In genomic region chr11:95343180-95343579, GRCm38 (mm10) we compare ENCODE assay signal across 15 mouse cellular contexts. TPM values are rescaled to one million over a fixed set of nuclear protein-coding genes. Genes with fewer than 3 reads are reported as not detected.
A peak's percentile ranks its signal among the peaks of the same experiment; 100 is the strongest.
DNase-seq lines count a peak whose midpoint lies in the region; ATAC-seq and TF ChIP-seq lines count a peak whose summit lies in the region.
"Had no signal": no experiment of that assay in that cellular context is flagged by ENCODE, and none has a peak within 500 bp of the region (broad histone marks: within the 10 kb centered on the region; RNA-seq: fewer than 3 reads in every experiment).

No protein-coding gene starts in this region.

- no peak for DNase-seq in hindbrain, embryonic 10.5 days (ENCODE audit: low spot score)
- peak; percentile 38 for DNase-seq in right cerebral cortex, adult 18-20 months
- no peak for DNase-seq in right cerebral cortex, postnatal 10 days (ENCODE audit: low spot score in 2 of 2)
- no peak for DNase-seq in cerebellum, postnatal 10 days
- no peak for DNase-seq in kidney, postnatal 14 days
- DNase-seq: cerebellum, adult 9-10 months; embryo, embryonic 11 days; heart, adult 2 months; kidney, postnatal 4 days; right cerebral cortex, postnatal 4 days; thymus, postnatal 36 days had no signal

- H3K4me2 ChIP-seq in hindbrain, embryonic 13.5 days = no peak overlapping the region

- TF ChIP-seq CTCF in olfactory bulb, adult 2 months (IDR thresholded peaks at IDR 0.05; ENCODE audit: insufficient read depth, low read depth, low read length) = no peak

- H3K4me1 ChIP-seq in hindbrain, embryonic 13.5 days (replicated peaks) = peaks cover 29% of the 10 kb centered on the region
- H3K4me1 ChIP-seq in hindbrain, embryonic 10.5 days (replicated peaks) = peaks cover 26% of the 10 kb centered on the region
- H3K4me1 ChIP-seq in olfactory bulb, adult 2 months (ENCODE audit: control insufficient read depth, insufficient read depth, low read length) = peaks cover 19% of the 10 kb centered on the region

- TF ChIP-seq POLR2A in olfactory bulb, adult 2 months (IDR thresholded peaks at IDR 0.05; ENCODE audit: insufficient read depth, low read depth, low read length) = no peak

- 69% methylated on average over 4 of the region's 4 CpGs for WGBS in hindbrain, embryonic 13.5 days
- WGBS in hindbrain, embryonic 10.5 days = 79% methylated on average over 4 of the region's 4 CpGs
- 24% methylated on average over 4 of the region's 4 CpGs for WGBS in olfactory bulb, adult 2 months

- H3K27me3 ChIP-seq in hindbrain, embryonic 13.5 days = peaks cover 1% of the 10 kb centered on the region
- H3K27me3 ChIP-seq in hindbrain, embryonic 10.5 days (ENCODE audit: insufficient read depth, poor library complexity, severe bottlenecking) = peaks cover 9% of the 10 kb centered on the region

- H3K36me3 ChIP-seq in hindbrain, embryonic 13.5 days = no peaks in the 10 kb centered on the region
- H3K36me3 ChIP-seq in hindbrain, embryonic 10.5 days = peaks cover 12% of the 10 kb centered on the region

- no peak for ATAC-seq in hindbrain, embryonic 13.5 days (ENCODE audit: low FRiP score)
- peak; percentile 17 for ATAC-seq in inflammation-experienced regulatory T-cells, adult 6 months
- ATAC-seq: intestine, embryonic 16.5 days had no signal

- H3K9ac ChIP-seq in hindbrain, embryonic 13.5 days = 0 out of 2 replicates have a peak overlapping the region, but pooled peaks have one; percentile 24

- no peak overlapping the region for H3K27ac ChIP-seq in hindbrain, embryonic 13.5 days
- H3K27ac ChIP-seq in hindbrain, embryonic 10.5 days = no peak overlapping the region
- H3K27ac ChIP-seq in olfactory bulb, adult 2 months (ENCODE audit: insufficient read depth, low read depth, low read length) = peak overlapping the region; percentile 83
- H3K27ac ChIP-seq: heart, adult 2 months had no signal

- no peak overlapping the region for H3K4me3 ChIP-seq in hindbrain, embryonic 13.5 days
- H3K4me3 ChIP-seq in hindbrain, embryonic 10.5 days = no peak overlapping the region
- H3K4me3 ChIP-seq in olfactory bulb, adult 2 months (ENCODE audit: insufficient read depth, low read depth, low read length) = no peak overlapping the region
- H3K4me3 ChIP-seq: heart, adult 2 months had no signal

- no peaks in the 10 kb centered on the region for H3K9me3 ChIP-seq in hindbrain, embryonic 13.5 days
- no peaks in the 10 kb centered on the region for H3K9me3 ChIP-seq in hindbrain, embryonic 10.5 days

RNA-seq across cellular contexts. Expression of gene Fam117a, which starts 6.4 kb away (rescaled TPM):
- 3.5 TPM in 2 replicates for polyA plus RNA-seq in hindbrain, embryonic 13.5 days (2015; fragmentation: Nextera tagmentation; extraction: Ambion mirVana)
- 10.8 and 11.0 TPM in 2 replicates for polyA plus RNA-seq in hindbrain, embryonic 10.5 days (2016; fragmentation: Nextera tagmentation; extraction: Ambion mirVana)
- 10 to 100 TPM; 11.4 to 28.1 (median 26.5) TPM for polyA plus RNA-seq in inflammation-experienced regulatory T-cells, adult 6 months (2017; shearing (Covaris generic))
- not detected in 2 replicates for polyA plus RNA-seq in olfactory bulb, adult 2 months (2012; ENCODE audit: insufficient read depth, insufficient read length, low replicate concordance, missing spikeins)

RNA-seq across cellular contexts. Expression of gene Kat7, which starts 33.1 kb away (rescaled TPM):
- 59.8 and 61.0 TPM in 2 replicates for polyA plus RNA-seq in hindbrain, embryonic 13.5 days (2015; fragmentation: Nextera tagmentation; extraction: Ambion mirVana)
- polyA plus RNA-seq in hindbrain, embryonic 10.5 days (2016; fragmentation: Nextera tagmentation; extraction: Ambion mirVana) = 79.0 and 84.9 TPM in 2 replicates
- 10 to 100 TPM; 45.4 to 49.3 (median 47.4) TPM for polyA plus RNA-seq in inflammation-experienced regulatory T-cells, adult 6 months (2017; shearing (Covaris generic))
- not detected in 2 replicates for polyA plus RNA-seq in olfactory bulb, adult 2 months (2012; ENCODE audit: insufficient read depth, insufficient read length, low replicate concordance, missing spikeins)

RNA-seq across cellular contexts. Expression of gene Slc35b1, which starts 41.3 kb away (rescaled TPM):
- polyA plus RNA-seq in hindbrain, embryonic 13.5 days (2015; fragmentation: Nextera tagmentation; extraction: Ambion mirVana) = 133 and 135 TPM in 2 replicates
- polyA plus RNA-seq in hindbrain, embryonic 10.5 days (2016; fragmentation: Nextera tagmentation; extraction: Ambion mirVana) = 119 TPM in 2 replicates
- polyA plus RNA-seq in inflammation-experienced regulatory T-cells, adult 6 months (2017; shearing (Covaris generic)) = 10 to 100 TPM; 63.5 to 83.2 (median 70.3) TPM
- polyA plus RNA-seq in olfactory bulb, adult 2 months (2012; ENCODE audit: insufficient read depth, insufficient read length, low replicate concordance, missing spikeins) = not detected in 2 replicates
